Mouse (Mus musculus) forebrain, embryonic 10.5 days (tissue): ENCODE measurements at regions not wholly inside any gene's neighbourhood (a gene's known extent, or its start where the extent isn't known, plus 50 kb on each side); places are given as distances from the start of the nearest gene placed in this dataset.

Experiments
- DNase-seq: peaks from one replicate; pipeline ENCODE4 v3.0.0-alpha.2; 2017; ENCODE audit warnings: low spot score; ENCODE audit errors: extremely low spot score
- H3K27ac ChIP-seq: fragments of 300-500 bp; sonication (generic); 2 replicates; pipeline ENCODE4 v1.5.1; 2016; ENCODE audit warnings: mild to moderate bottlenecking
- H3K27me3 ChIP-seq: fragments of 300-500 bp; sonication (generic); 2 replicates; pipeline ENCODE4 v1.6.1; 2016; ENCODE audit warnings: mild to moderate bottlenecking; ENCODE audit not compliant: poor library complexity, severe bottlenecking
- H3K36me3 ChIP-seq: fragments of 300-500 bp; sonication (generic); replicated peaks from 2 replicates; pipeline ENCODE4 v1.6.1; 2016; ENCODE audit warnings: mild to moderate bottlenecking, moderate library complexity
- H3K4me1 ChIP-seq: fragments of 300-500 bp; sonication (generic); 2 replicates; pipeline ENCODE4 v1.6.1; 2016
- H3K4me3 ChIP-seq: fragments of 300-500 bp; sonication (generic); 2 replicates; pipeline ENCODE4 v1.5.1; 2016; ENCODE audit warnings: mild to moderate bottlenecking, moderate library complexity
- H3K9me3 ChIP-seq: fragments of 300-500 bp; sonication (generic); 2 replicates; pipeline ENCODE4 v1.6.1; 2016; ENCODE audit warnings: mild to moderate bottlenecking, moderate library complexity
- WGBS: fragments of 180-500 bp; shearing (Covaris S2); methylation state at CpG from one replicate; pipeline ENCODE4 v1.1.7; 2016; 5-methylcytosine and 5-hydroxymethylcytosine counted together

- H3K9me3 ChIP-seq = no peaks in the 10 kb centered on the region
- no peak for DNase-seq
- no peak overlapping the region for H3K4me3 ChIP-seq
- WGBS = 84% methylated on average over 4 of the region's 4 CpGs
- H3K4me1 ChIP-seq = no peaks in the 10 kb centered on the region
- no peaks in the 10 kb centered on the region for H3K27me3 ChIP-seq
- no peaks in the 10 kb centered on the region for H3K36me3 ChIP-seq
- H3K27ac ChIP-seq = no peak overlapping the region
Observed at GRCm38 (mm10) chr3:121875072-121875471, 60.0 kb upstream of the Abcd3 start.

GRCm38 (mm10) chr3:121874576-121874975 is 59.5 kb upstream of the Abcd3 start:
- no peak overlapping the region for H3K4me3 ChIP-seq
- no peaks in the 10 kb centered on the region for H3K4me1 ChIP-seq
- no peaks in the 10 kb centered on the region for H3K36me3 ChIP-seq
- H3K27ac ChIP-seq = no peak overlapping the region
- no peaks in the 10 kb centered on the region for H3K9me3 ChIP-seq
- no peak for DNase-seq
- WGBS = 89% methylated on average over 1 of the region's 1 CpGs
- H3K27me3 ChIP-seq = no peaks in the 10 kb centered on the region

- H3K4me1 ChIP-seq = no peaks in the 10 kb centered on the region
- no peaks in the 10 kb centered on the region for H3K9me3 ChIP-seq
- DNase-seq = no peak
- no peak overlapping the region for H3K27ac ChIP-seq
- H3K27me3 ChIP-seq = no peaks in the 10 kb centered on the region
- no peaks in the 10 kb centered on the region for H3K36me3 ChIP-seq
- WGBS = 86% methylated on average over 2 of the region's 2 CpGs
- no peak overlapping the region for H3K4me3 ChIP-seq
Observed at GRCm38 (mm10) chr3:121873572-121873971, 58.5 kb upstream of the Abcd3 start.

- Histone ChIP-seq H3K36me3 (no peaks in the 10 kb centered on the region), H3K4me3 (no peak overlapping the region), H3K27me3 (peaks cover 3% of the 10 kb centered on the region; the same call in 1 of the 2 replicates), H3K27ac (no peak overlapping the region), H3K9me3 (no peaks in the 10 kb centered on the region), H3K4me1 (no peaks in the 10 kb centered on the region)
- no peak for DNase-seq
- 88% methylated on average over 3 of the region's 3 CpGs for WGBS
Observed at GRCm38 (mm10) chr3:121872685-121873084, 57.6 kb upstream of the Abcd3 start.

GRCm38 (mm10) chr3:121871795-121872194 is 56.7 kb upstream of the Abcd3 start:
- peaks cover 3% of the 10 kb centered on the region; the same call in 1 of the 2 replicates for H3K27me3 ChIP-seq
- DNase-seq = no peak
- H3K9me3 ChIP-seq = no peaks in the 10 kb centered on the region
- H3K27ac ChIP-seq = no peak overlapping the region
- no peak overlapping the region for H3K4me3 ChIP-seq
- WGBS = 89% methylated on average over 4 of the region's 4 CpGs
- H3K36me3 ChIP-seq = no peaks in the 10 kb centered on the region
- peaks cover 8% of the 10 kb centered on the region; the same call in 1 of the 2 replicates for H3K4me1 ChIP-seq

GRCm38 (mm10) chr3:121870726-121871125 is 55.6 kb upstream of the Abcd3 start:
- DNase-seq = no peak
- Histone ChIP-seq H3K27me3 (peaks cover 3% of the 10 kb centered on the region; the same call in 1 of the 2 replicates), H3K4me3 (no peak overlapping the region), H3K9me3 (no peaks in the 10 kb centered on the region), H3K36me3 (no peaks in the 10 kb centered on the region), H3K4me1 (peaks cover 8% of the 10 kb centered on the region; the same call in 1 of the 2 replicates), H3K27ac (no peak overlapping the region)
- 87% methylated on average over 6 of the region's 6 CpGs for WGBS

- peaks cover 14% of the 10 kb centered on the region for H3K4me1 ChIP-seq
- no peaks in the 10 kb centered on the region for H3K9me3 ChIP-seq
- WGBS = 76% methylated on average over 4 of the region's 4 CpGs
- H3K27me3 ChIP-seq = peaks cover 3% of the 10 kb centered on the region; the same call in 1 of the 2 replicates
- DNase-seq = no peak
- no peak overlapping the region for H3K4me3 ChIP-seq
- no peaks in the 10 kb centered on the region for H3K36me3 ChIP-seq
- no peak overlapping the region for H3K27ac ChIP-seq
Observed at GRCm38 (mm10) chr3:121869694-121870093, 54.6 kb upstream of the Abcd3 start.

GRCm38 (mm10) chr3:121867301-121867700 is 52.2 kb upstream of the Abcd3 start:
- Histone ChIP-seq H3K4me1 (peaks cover 16% of the 10 kb centered on the region), H3K27ac (no peak overlapping the region), H3K4me3 (no peak overlapping the region), H3K36me3 (no peaks in the 10 kb centered on the region), H3K9me3 (no peaks in the 10 kb centered on the region), H3K27me3 (peaks cover 3% of the 10 kb centered on the region; the same call in 1 of the 2 replicates)
- WGBS = 56% methylated on average over 5 of the region's 5 CpGs
- DNase-seq = no peak

- Histone ChIP-seq H3K27me3 (peaks cover 3% of the 10 kb centered on the region; the same call in 1 of the 2 replicates), H3K27ac (no peak overlapping the region), H3K36me3 (no peaks in the 10 kb centered on the region), H3K4me3 (no peak overlapping the region), H3K9me3 (no peaks in the 10 kb centered on the region), H3K4me1 (peaks cover 16% of the 10 kb centered on the region)
- DNase-seq = no peak
- WGBS = 53% methylated on average over 8 of the region's 8 CpGs
Observed at GRCm38 (mm10) chr3:121864734-121865445, 49.8 kb upstream of the Abcd3 start.
